Mouse (Mus musculus): ENCODE data around the gene Wnt16. TPM values are rescaled to one million over a fixed set of nuclear protein-coding genes. Genes with fewer than 3 reads are reported as not detected.
A peak's percentile ranks its signal among the peaks of the same experiment; 100 is the strongest.

Wnt16 gene
- polyA plus RNA-seq, 1 experiment from 2014 or later, result 0.69 TPM

DNA sequence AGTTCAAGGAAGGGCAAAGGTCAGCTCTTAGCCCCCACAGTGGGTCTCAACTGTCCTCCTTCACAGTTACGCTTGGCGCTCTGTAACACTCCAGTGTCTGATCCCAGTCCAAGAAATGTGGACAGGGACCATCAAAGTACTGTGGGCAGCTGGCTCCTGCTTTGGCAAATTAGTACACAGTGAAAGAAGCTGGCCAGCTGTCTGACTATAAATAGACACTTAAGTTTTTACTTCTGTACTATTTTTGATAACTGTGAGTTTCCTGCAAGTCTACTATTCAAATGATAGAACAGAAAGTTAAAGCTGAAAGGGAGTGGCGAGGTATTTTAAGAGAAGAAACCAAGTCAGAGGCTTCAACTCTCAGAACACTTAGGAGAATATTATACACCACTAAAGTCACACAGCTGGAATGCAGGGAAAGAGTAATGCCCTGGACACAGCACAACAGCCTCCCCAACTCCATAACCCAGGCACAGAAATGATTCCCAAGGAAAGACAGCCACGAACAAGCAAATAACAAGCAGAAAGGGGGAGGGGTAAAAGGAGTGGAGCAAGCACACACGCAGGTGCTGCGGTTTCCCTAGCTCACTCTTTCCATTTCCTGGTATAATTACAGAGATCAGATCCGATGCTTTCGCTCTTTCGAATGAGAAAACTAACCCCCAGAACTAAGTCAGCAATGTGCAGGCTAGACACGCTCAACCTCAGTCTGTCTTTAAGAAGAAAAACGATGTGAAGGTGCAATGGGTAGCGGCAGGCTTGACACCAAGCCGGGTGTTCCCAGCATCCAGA lies 42.3 kb downstream of the Wnt16 start:
- DNase-seq (ENCODE audit: low spot score) (no peak), ATAC-seq (replicated peaks; ENCODE audit: low FRiP score, low TSS enrichment, low read depth) (no peak)
- H3K4me3 ChIP-seq (ENCODE audit: low read depth, low read length), result no peak overlapping the region
- H3K4me2 ChIP-seq (ENCODE audit: low read length), result no peak overlapping the region
- 0 out of 2 replicates have a peak, but pooled peaks cover 4% of the 10 kb centered on the region for H3K4me1 ChIP-seq (replicated peaks; ENCODE audit: control insufficient read depth, insufficient read depth, low read length)
- no peaks in the 10 kb centered on the region for H3K27me3 ChIP-seq (replicated peaks; ENCODE audit: control insufficient read depth, insufficient read depth, low read length)
- H3K9ac ChIP-seq (ENCODE audit: low read length), result no peak overlapping the region
- no peaks in the 10 kb centered on the region for H3K9me3 ChIP-seq (ENCODE audit: control insufficient read depth, low read length)
- 80% methylated on average over 13 of the region's 13 CpGs for WGBS
- no peak overlapping the region for H3K27ac ChIP-seq (ENCODE audit: low read depth)
- peaks cover 12% of the 10 kb centered on the region for H3K36me3 ChIP-seq (ENCODE audit: control insufficient read depth, insufficient read depth, low read length)

GRCm38 (mm10) chr6:22332548-22332947 lies 44.5 kb downstream of the Wnt16 start:
- DNase-seq (ENCODE audit: low spot score) (no peak), ATAC-seq (replicated peaks; ENCODE audit: low FRiP score, low TSS enrichment, low read depth) (no peak)
- WGBS, result 89% methylated on average over 2 of the region's 2 CpGs
- Histone ChIP-seq H3K27me3 (replicated peaks; ENCODE audit: control insufficient read depth, insufficient read depth, low read length) (no peaks in the 10 kb centered on the region), H3K27ac (ENCODE audit: low read depth) (no peak overlapping the region), H3K4me1 (replicated peaks; ENCODE audit: control insufficient read depth, insufficient read depth, low read length) (0 out of 2 replicates have a peak, but pooled peaks cover 4% of the 10 kb centered on the region), H3K4me2 (ENCODE audit: low read length) (no peak overlapping the region), H3K9ac (ENCODE audit: low read length) (no peak overlapping the region), H3K4me3 (ENCODE audit: low read depth, low read length) (no peak overlapping the region), H3K9me3 (ENCODE audit: control insufficient read depth, low read length) (no peaks in the 10 kb centered on the region), H3K36me3 (ENCODE audit: control insufficient read depth, insufficient read depth, low read length) (peaks cover 12% of the 10 kb centered on the region)

- 80% methylated on average over 15 of the region's 15 CpGs for WGBS
- Histone ChIP-seq H3K4me2 (ENCODE audit: low read length) (no peak overlapping the region), H3K9me3 (ENCODE audit: control insufficient read depth, low read length) (no peaks in the 10 kb centered on the region), H3K9ac (ENCODE audit: low read length) (no peak overlapping the region), H3K27ac (ENCODE audit: low read depth) (no peak overlapping the region), H3K36me3 (ENCODE audit: control insufficient read depth, insufficient read depth, low read length) (peaks cover 11% of the 10 kb centered on the region), H3K27me3 (replicated peaks; ENCODE audit: control insufficient read depth, insufficient read depth, low read length) (no peaks in the 10 kb centered on the region), H3K4me1 (replicated peaks; ENCODE audit: control insufficient read depth, insufficient read depth, low read length) (no peaks in the 10 kb centered on the region; the same call in 1 of the 2 replicates), H3K4me3 (ENCODE audit: low read depth, low read length) (no peak overlapping the region)
- ATAC-seq (replicated peaks; ENCODE audit: low FRiP score, low TSS enrichment, low read depth) (peak; percentile 87), DNase-seq (ENCODE audit: low spot score) (peak; percentile 49)
Measured at GRCm38 (mm10) chr6:22339763-22340542, 51.9 kb downstream of the Wnt16 start.

DNA sequence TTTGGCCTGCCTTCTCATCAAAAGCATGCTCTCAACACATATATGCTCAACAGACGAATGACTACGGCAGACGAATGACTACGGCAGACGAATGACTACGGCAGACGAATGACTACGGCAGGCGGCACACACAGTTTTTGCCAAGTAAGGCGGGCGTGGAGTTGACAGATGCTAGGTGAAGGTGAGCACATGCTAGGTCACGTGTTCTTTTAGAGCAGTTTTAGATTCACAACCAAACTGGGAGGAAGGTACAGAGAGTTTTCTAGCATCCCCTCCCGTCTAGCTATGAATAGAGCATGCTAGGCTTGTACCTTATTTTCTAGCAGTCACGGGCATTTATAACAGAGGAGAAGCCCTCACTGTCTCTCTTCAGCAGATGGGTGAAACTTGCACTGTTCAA lies 52.8 kb downstream of the Wnt16 start:
- ATAC-seq (replicated peaks; ENCODE audit: low FRiP score, low TSS enrichment, low read depth), result no peak
- H3K27ac ChIP-seq (ENCODE audit: low read depth), result no peak overlapping the region
- DNase-seq (ENCODE audit: low spot score), result peak; percentile 20

GRCm38 (mm10) chr6:22343292-22343691 lies 55.3 kb downstream of the Wnt16 start:
- peaks cover 9% of the 10 kb centered on the region; the same call in 1 of the 2 replicates for H3K4me1 ChIP-seq (replicated peaks; ENCODE audit: control insufficient read depth, insufficient read depth, low read length)
- H3K27me3 ChIP-seq (replicated peaks; ENCODE audit: control insufficient read depth, insufficient read depth, low read length), result no peaks in the 10 kb centered on the region
- no peak overlapping the region for H3K4me2 ChIP-seq (ENCODE audit: low read length)
- no peak overlapping the region for H3K9ac ChIP-seq (ENCODE audit: low read length)
- no peak overlapping the region for H3K4me3 ChIP-seq (ENCODE audit: low read depth, low read length)
- 70% methylated on average over 3 of the region's 3 CpGs for WGBS
- DNase-seq (ENCODE audit: low spot score) (no peak), ATAC-seq (replicated peaks; ENCODE audit: low FRiP score, low TSS enrichment, low read depth) (no peak)
- peaks cover 8% of the 10 kb centered on the region for H3K36me3 ChIP-seq (ENCODE audit: control insufficient read depth, insufficient read depth, low read length)
- no peaks in the 10 kb centered on the region for H3K9me3 ChIP-seq (ENCODE audit: control insufficient read depth, low read length)
- H3K27ac ChIP-seq (ENCODE audit: low read depth), result no peak overlapping the region

More for the DNA sequence above, 52.8 kb downstream of the Wnt16 start:
- Histone ChIP-seq H3K9ac (ENCODE audit: low read length) (no peak overlapping the region), H3K9me3 (ENCODE audit: control insufficient read depth, low read length) (no peaks in the 10 kb centered on the region), H3K4me1 (replicated peaks; ENCODE audit: control insufficient read depth, insufficient read depth, low read length) (no peaks in the 10 kb centered on the region; the same call in 1 of the 2 replicates), H3K4me3 (ENCODE audit: low read depth, low read length) (no peak overlapping the region), H3K4me2 (ENCODE audit: low read length) (no peak overlapping the region), H3K36me3 (ENCODE audit: control insufficient read depth, insufficient read depth, low read length) (peaks cover 8% of the 10 kb centered on the region), H3K27me3 (replicated peaks; ENCODE audit: control insufficient read depth, insufficient read depth, low read length) (no peaks in the 10 kb centered on the region)
- 93% methylated on average over 14 of the region's 14 CpGs for WGBS

- Histone ChIP-seq H3K4me1 (replicated peaks; ENCODE audit: control insufficient read depth, insufficient read depth, low read length) (peaks cover 9% of the 10 kb centered on the region; the same call in 1 of the 2 replicates), H3K4me3 (ENCODE audit: low read depth, low read length) (no peak overlapping the region), H3K36me3 (ENCODE audit: control insufficient read depth, insufficient read depth, low read length) (peaks cover 8% of the 10 kb centered on the region), H3K27ac (ENCODE audit: low read depth) (no peak overlapping the region), H3K27me3 (replicated peaks; ENCODE audit: control insufficient read depth, insufficient read depth, low read length) (no peaks in the 10 kb centered on the region), H3K9me3 (ENCODE audit: control insufficient read depth, low read length) (no peaks in the 10 kb centered on the region), H3K9ac (ENCODE audit: low read length) (no peak overlapping the region), H3K4me2 (ENCODE audit: low read length) (no peak overlapping the region)
- DNase-seq (ENCODE audit: low spot score) (no peak), ATAC-seq (replicated peaks; ENCODE audit: low FRiP score, low TSS enrichment, low read depth) (no peak)
- WGBS, result 80% methylated on average over 6 of the region's 6 CpGs
Measured at GRCm38 (mm10) chr6:22343706-22344105, 55.7 kb downstream of the Wnt16 start.

- DNase-seq (ENCODE audit: low spot score) (no peak), ATAC-seq (replicated peaks; ENCODE audit: low FRiP score, low TSS enrichment, low read depth) (no peak)
- Histone ChIP-seq H3K9me3 (ENCODE audit: control insufficient read depth, low read length) (no peaks in the 10 kb centered on the region), H3K4me1 (replicated peaks; ENCODE audit: control insufficient read depth, insufficient read depth, low read length) (peaks cover 9% of the 10 kb centered on the region; the same call in 1 of the 2 replicates), H3K4me3 (ENCODE audit: low read depth, low read length) (no peak overlapping the region), H3K27me3 (replicated peaks; ENCODE audit: control insufficient read depth, insufficient read depth, low read length) (no peaks in the 10 kb centered on the region), H3K36me3 (ENCODE audit: control insufficient read depth, insufficient read depth, low read length) (peaks cover 8% of the 10 kb centered on the region), H3K4me2 (ENCODE audit: low read length) (no peak overlapping the region), H3K9ac (ENCODE audit: low read length) (no peak overlapping the region), H3K27ac (ENCODE audit: low read depth) (no peak overlapping the region)
- WGBS, result 54% methylated on average over 6 of the region's 6 CpGs
Measured at GRCm38 (mm10) chr6:22344443-22344842, 56.4 kb downstream of the Wnt16 start.

- no peak for ATAC-seq (replicated peaks; ENCODE audit: low FRiP score, low TSS enrichment, low read depth)
- no peak overlapping the region for H3K9ac ChIP-seq (ENCODE audit: low read length)
- WGBS, result 68% methylated on average over 8 of the region's 8 CpGs
Measured at GRCm38 (mm10) chr6:22347132-22347902, 59.3 kb downstream of the Wnt16 start.

More at GRCm38 (mm10) chr6:22347132-22347902, 59.3 kb downstream of the Wnt16 start:
- no peak overlapping the region for H3K27ac ChIP-seq (ENCODE audit: low read depth)
- H3K4me3 ChIP-seq (ENCODE audit: low read depth, low read length), result no peak overlapping the region
- peaks cover 9% of the 10 kb centered on the region; the same call in 1 of the 2 replicates for H3K4me1 ChIP-seq (replicated peaks; ENCODE audit: control insufficient read depth, insufficient read depth, low read length)
- no peaks in the 10 kb centered on the region for H3K27me3 ChIP-seq (replicated peaks; ENCODE audit: control insufficient read depth, insufficient read depth, low read length)
- H3K9me3 ChIP-seq (ENCODE audit: control insufficient read depth, low read length), result no peaks in the 10 kb centered on the region
- H3K4me2 ChIP-seq (ENCODE audit: low read length), result no peak overlapping the region
- H3K36me3 ChIP-seq (ENCODE audit: control insufficient read depth, insufficient read depth, low read length), result no peaks in the 10 kb centered on the region
- peak; percentile 21 for DNase-seq (ENCODE audit: low spot score)

Measured in intestine, embryonic 14.5 days (tissue).